Comparison of ENCODE assay signal across 25 mouse cellular contexts in genomic region chr4:129633852-129634251, GRCm38 (mm10). TPM values are rescaled to one million over a fixed set of nuclear protein-coding genes. Genes with fewer than 3 reads are reported as not detected.
DNase-seq lines count a peak whose midpoint lies in the region; ATAC-seq and TF ChIP-seq lines count a peak whose summit lies in the region.
"Had no signal": no experiment of that assay in that cellular context is flagged by ENCODE, and none has a peak within 500 bp of the region (broad histone marks: within the 10 kb centered on the region; RNA-seq: fewer than 3 reads in every experiment).

No protein-coding gene starts in this region.

- WGBS in lung, postnatal 0 days, result 67% methylated on average over 6 of the region's 6 CpGs
- 75% methylated on average over 6 of the region's 6 CpGs for WGBS in lung, adult 2 months
- WGBS in liver, embryonic 15.5 days (ENCODE audit: insufficient replicate concordance), result 41% methylated on average over 6 of the region's 6 CpGs

- H3K9me3 ChIP-seq in lung, postnatal 0 days (ENCODE audit: low read length), result no peaks in the 10 kb centered on the region
- no peaks in the 10 kb centered on the region for H3K9me3 ChIP-seq in liver, embryonic 15.5 days (replicated peaks)
- H3K9me3 ChIP-seq: embryonic facial prominence, embryonic 15.5 days; hindbrain, embryonic 12.5 days; limb, embryonic 12.5 days; midbrain, embryonic 15.5 days; neural tube, embryonic 13.5 days had no signal

- no peaks in the 10 kb centered on the region for H3K27me3 ChIP-seq in lung, postnatal 0 days (replicated peaks; ENCODE audit: insufficient read depth, low read length)
- H3K27me3 ChIP-seq in liver, embryonic 15.5 days, result no peaks in the 10 kb centered on the region
- H3K27me3 ChIP-seq: embryonic facial prominence, embryonic 15.5 days; hindbrain, embryonic 12.5 days; limb, embryonic 12.5 days; midbrain, embryonic 15.5 days; neural tube, embryonic 13.5 days had no signal

- no peak for DNase-seq in lung, postnatal 0 days (ENCODE audit: low spot score)
- DNase-seq in lung, adult 2 months, result no peak
- DNase-seq in ovary, postnatal 36 days (ENCODE audit: low spot score), result no peak
- DNase-seq in natural killer cell, adult 2 months (ENCODE audit: low spot score in 2 of 2), result no peak
- DNase-seq in thymus, postnatal 0 days (ENCODE audit: low spot score), result no peak
- DNase-seq: adrenal gland, postnatal 25 days; forebrain, postnatal 0 days; gastrocnemius, postnatal 36 days; kidney, adult 8-10 months; kidney, postnatal 25 days; lung, embryonic 14.5 days; lung, postnatal 36 days; right cerebral cortex, adult 18-20 months; right cerebral cortex, postnatal 4 days; thymus, adult 18-20 months; thymus, postnatal 4 days had no signal

- peaks cover 4% of the 10 kb centered on the region for H3K4me1 ChIP-seq in lung, postnatal 0 days (ENCODE audit: insufficient read depth, low read depth, low read length)
- H3K4me1 ChIP-seq in lung, adult 2 months (ENCODE audit: control insufficient read depth, insufficient read depth, low read length), result peaks cover 9% of the 10 kb centered on the region
- H3K4me1 ChIP-seq in liver, embryonic 15.5 days (replicated peaks), result peaks cover 35% of the 10 kb centered on the region

- ATAC-seq in lung, postnatal 0 days, result peak; percentile 58
- peak; percentile 78 for ATAC-seq in erythroid progenitor cell, adult 5-6 weeks (replicated peaks; ENCODE audit: low FRiP score, poor library complexity, severe bottlenecking)
- peak; percentile 75 for ATAC-seq in liver, embryonic 15.5 days (ENCODE audit: insufficient read depth)
- ATAC-seq: CD4-positive, CD25-positive, alpha-beta regulatory T cell, adult 4 months; forebrain, postnatal 0 days; midbrain, embryonic 15.5 days had no signal

- no peak overlapping the region for H3K4me3 ChIP-seq in lung, postnatal 0 days (ENCODE audit: low read depth, low read length)
- no peak overlapping the region for H3K4me3 ChIP-seq in lung, adult 2 months (replicated peaks; ENCODE audit: extremely low read depth, low read depth, low read length)
- no peak overlapping the region for H3K4me3 ChIP-seq in liver, embryonic 15.5 days (replicated peaks)
- H3K4me3 ChIP-seq: embryonic facial prominence, embryonic 15.5 days; hindbrain, embryonic 12.5 days; layer of hippocampus, adult 2 months; limb, embryonic 12.5 days; midbrain, embryonic 15.5 days; neural tube, embryonic 13.5 days had no signal

- no peak overlapping the region for H3K27ac ChIP-seq in lung, postnatal 0 days (ENCODE audit: low read length)
- H3K27ac ChIP-seq in liver, embryonic 15.5 days (replicated peaks), result 0 out of 2 replicates have a peak overlapping the region, but pooled peaks have one; percentile 10
- H3K27ac ChIP-seq: embryonic facial prominence, embryonic 15.5 days; hindbrain, embryonic 12.5 days; layer of hippocampus, adult 2 months; limb, embryonic 12.5 days; midbrain, embryonic 15.5 days; neural tube, embryonic 13.5 days had no signal

- no peak for TF ChIP-seq CTCF in lung, postnatal 0 days (IDR thresholded peaks at IDR 0.05)
- TF ChIP-seq CTCF in lung, adult 2 months (IDR thresholded peaks at IDR 0.05; ENCODE audit: insufficient read depth, low read length), result no peak

- no peak overlapping the region for H3K9ac ChIP-seq in lung, postnatal 0 days (replicated peaks; ENCODE audit: low read depth)
- H3K9ac ChIP-seq in liver, embryonic 15.5 days, result no peak overlapping the region
- H3K9ac ChIP-seq: embryonic facial prominence, embryonic 15.5 days; forebrain, postnatal 0 days; hindbrain, embryonic 12.5 days; limb, embryonic 12.5 days; lung, embryonic 14.5 days; midbrain, embryonic 15.5 days; neural tube, embryonic 13.5 days had no signal

- no peak for TF ChIP-seq EP300 in lung, postnatal 0 days (IDR thresholded peaks at IDR 0.05)

- TF ChIP-seq POLR2A in lung, adult 2 months (IDR thresholded peaks at IDR 0.05; ENCODE audit: borderline replicate concordance, extremely low read depth, low read depth, low read length), result no peak

- H3K4me2 ChIP-seq in lung, postnatal 0 days (replicated peaks; ENCODE audit: low read depth, low read length), result no peak overlapping the region
- H3K4me2 ChIP-seq in liver, embryonic 15.5 days, result peak overlapping the region; percentile 25
- H3K4me2 ChIP-seq: embryonic facial prominence, embryonic 15.5 days; hindbrain, embryonic 12.5 days; limb, embryonic 12.5 days; lung, embryonic 14.5 days; midbrain, embryonic 15.5 days; neural tube, embryonic 13.5 days had no signal

- H3K36me3 ChIP-seq in lung, postnatal 0 days (ENCODE audit: insufficient read depth, low read length), result peaks cover 21% of the 10 kb centered on the region
- H3K36me3 ChIP-seq in liver, embryonic 15.5 days (replicated peaks), result peaks cover 98% of the 10 kb centered on the region

RNA-seq across cellular contexts. Expression of gene Txlna, which starts 7.0 kb away (rescaled TPM):
- 37.6 and 38.9 TPM in 2 replicates for polyA plus RNA-seq in lung, postnatal 0 days (2015; fragmentation: Nextera tagmentation; extraction: Ambion mirVana)
- 30.0 and 36.7 TPM in 2 replicates for polyA plus RNA-seq in lung, adult 2 months (2012; rRNA removed)
- 8.4 and 9.7 TPM in 2 replicates for total RNA-seq in erythroid progenitor cell, adult 5-6 weeks (2015; ENCODE audit: low replicate concordance)
- total RNA-seq in erythroid progenitor cell, adult 5-6 weeks (2017; ENCODE audit: low replicate concordance), result 20.7 and 35.0 TPM in 2 replicates
- polyA plus RNA-seq in liver, embryonic 15.5 days (2015; fragmentation: Nextera tagmentation; extraction: Ambion mirVana), result 23.0 and 26.7 TPM in 2 replicates
- 57.4 and 64.5 TPM in 2 replicates for polyA plus RNA-seq in thymus, postnatal 0 days (2015; fragmentation: Nextera tagmentation; extraction: Ambion mirVana)

RNA-seq across cellular contexts. Expression of gene Ccdc28b, which starts 10.1 kb away (rescaled TPM):
- 76.3 and 82.4 TPM in 2 replicates for polyA plus RNA-seq in lung, postnatal 0 days (2015; fragmentation: Nextera tagmentation; extraction: Ambion mirVana)
- polyA plus RNA-seq in lung, adult 2 months (2012; rRNA removed), result 20.6 and 34.1 TPM in 2 replicates
- 21.6 and 23.1 TPM in 2 replicates for total RNA-seq in erythroid progenitor cell, adult 5-6 weeks (2015; ENCODE audit: low replicate concordance)
- 2.7 and 13.2 TPM in 2 replicates for total RNA-seq in erythroid progenitor cell, adult 5-6 weeks (2017; ENCODE audit: low replicate concordance)
- 10.3 and 12.2 TPM in 2 replicates for polyA plus RNA-seq in liver, embryonic 15.5 days (2015; fragmentation: Nextera tagmentation; extraction: Ambion mirVana)
- polyA plus RNA-seq in thymus, postnatal 0 days (2015; fragmentation: Nextera tagmentation; extraction: Ambion mirVana), result 81.7 and 87.2 TPM in 2 replicates

RNA-seq across cellular contexts. Expression of gene Iqcc, which starts 15.0 kb away (rescaled TPM):
- polyA plus RNA-seq in lung, postnatal 0 days (2015; fragmentation: Nextera tagmentation; extraction: Ambion mirVana), result 26.6 and 27.8 TPM in 2 replicates
- 31.1 and 36.5 TPM in 2 replicates for polyA plus RNA-seq in lung, adult 2 months (2012; rRNA removed)
- total RNA-seq in erythroid progenitor cell, adult 5-6 weeks (2015; ENCODE audit: low replicate concordance), result 4.3 and 14.3 TPM in 2 replicates
- total RNA-seq in erythroid progenitor cell, adult 5-6 weeks (2017; ENCODE audit: low replicate concordance), result 4.0 and 10.7 TPM in 2 replicates
- polyA plus RNA-seq in liver, embryonic 15.5 days (2015; fragmentation: Nextera tagmentation; extraction: Ambion mirVana), result 7.3 and 9.5 TPM in 2 replicates
- 39.5 and 40.6 TPM in 2 replicates for polyA plus RNA-seq in thymus, postnatal 0 days (2015; fragmentation: Nextera tagmentation; extraction: Ambion mirVana)

RNA-seq across cellular contexts. Expression of gene Dcdc2b, which starts 19.8 kb away (rescaled TPM):
- 16.1 and 20.1 TPM in 2 replicates for polyA plus RNA-seq in lung, postnatal 0 days (2015; fragmentation: Nextera tagmentation; extraction: Ambion mirVana)
- polyA plus RNA-seq in lung, adult 2 months (2012; rRNA removed), result 16.0 and 17.8 TPM in 2 replicates
- 2.9 TPM in 1 of 2 replicates, not detected in the other for total RNA-seq in erythroid progenitor cell, adult 5-6 weeks (2015; ENCODE audit: low replicate concordance)
- 3.7 TPM in 1 of 2 replicates, not detected in the other for total RNA-seq in erythroid progenitor cell, adult 5-6 weeks (2017; ENCODE audit: low replicate concordance)
- polyA plus RNA-seq in liver, embryonic 15.5 days (2015; fragmentation: Nextera tagmentation; extraction: Ambion mirVana), result 0.70 and 0.86 TPM in 2 replicates
- 3.0 and 3.3 TPM in 2 replicates for polyA plus RNA-seq in thymus, postnatal 0 days (2015; fragmentation: Nextera tagmentation; extraction: Ambion mirVana)

RNA-seq across cellular contexts. Expression of gene Tmem234, which starts 33.4 kb away (rescaled TPM):
- polyA plus RNA-seq in lung, postnatal 0 days (2015; fragmentation: Nextera tagmentation; extraction: Ambion mirVana), result 186 and 192 TPM in 2 replicates
- 136 and 158 TPM in 2 replicates for polyA plus RNA-seq in lung, adult 2 months (2012; rRNA removed)
- 113 and 124 TPM in 2 replicates for total RNA-seq in erythroid progenitor cell, adult 5-6 weeks (2015; ENCODE audit: low replicate concordance)
- total RNA-seq in erythroid progenitor cell, adult 5-6 weeks (2017; ENCODE audit: low replicate concordance), result 96.7 and 118 TPM in 2 replicates
- polyA plus RNA-seq in liver, embryonic 15.5 days (2015; fragmentation: Nextera tagmentation; extraction: Ambion mirVana), result 113 and 115 TPM in 2 replicates
- 190 and 230 TPM in 2 replicates for polyA plus RNA-seq in thymus, postnatal 0 days (2015; fragmentation: Nextera tagmentation; extraction: Ambion mirVana)
